Mouse (Mus musculus): ENCODE results near the gene Cep290.

- no peak for TF ChIP-seq CTCF (IDR thresholded peaks at IDR 0.05)
- TF ChIP-seq EP300 (IDR thresholded peaks at IDR 0.05), result no peak
These were observed 37.4 kb downstream of the Cep290 start for GRCm38 (mm10) chr10:100524499-100525390.
